Mouse (Mus musculus): ENCODE measurements at regions not wholly inside any gene's neighbourhood (a gene's known extent, or its start where the extent isn't known, plus 50 kb on each side); places are given as distances from the start of the nearest gene placed in this dataset.
A peak's percentile ranks its signal among the peaks of the same experiment; 100 is the strongest.

GRCm38 (mm10) chr16:78490245-78490644 lies 86.3 kb downstream of the D16Ertd472e start:
- DNase-seq: peak; percentile 92

- no peak for DNase-seq
Observed at GRCm38 (mm10) chr16:78489604-78490003, 86.9 kb downstream of the D16Ertd472e start.

- DNase-seq: no peak
Observed at GRCm38 (mm10) chr16:78486531-78486930, 90.0 kb downstream of the D16Ertd472e start.

GRCm38 (mm10) chr16:78484319-78484718 lies 92.2 kb downstream of the D16Ertd472e start:
- DNase-seq: no peak

- DNase-seq: no peak
Observed at GRCm38 (mm10) chr16:78481571-78481970, 94.9 kb downstream of the D16Ertd472e start.

GRCm38 (mm10) chr16:78481065-78481464 lies 95.4 kb downstream of the D16Ertd472e start:
- no peak for DNase-seq

- no peak for DNase-seq
Observed at GRCm38 (mm10) chr16:78480261-78480660, 96.2 kb downstream of the D16Ertd472e start.

- DNase-seq: peak; percentile 85
Observed at GRCm38 (mm10) chr16:78473456-78473855, 96.5 kb upstream of the Btg3 start.

GRCm38 (mm10) chr16:78459996-78460395 lies 83.0 kb upstream of the Btg3 start:
- DNase-seq: no peak

- no peak for DNase-seq
Observed at GRCm38 (mm10) chr16:78457731-78458151, 80.7 kb upstream of the Btg3 start.

GRCm38 (mm10) chr16:78456345-78456744 lies 79.4 kb upstream of the Btg3 start:
- peak; percentile 81 for DNase-seq

GRCm38 (mm10) chr16:78454509-78454908 lies 77.5 kb upstream of the Btg3 start:
- no peak for DNase-seq

GRCm38 (mm10) chr16:78452303-78452702 lies 75.3 kb upstream of the Btg3 start:
- peak; percentile 84 for DNase-seq

- DNase-seq: peak; percentile 19
Observed at GRCm38 (mm10) chr16:78451750-78452149, 74.8 kb upstream of the Btg3 start.

- DNase-seq: peak; percentile 58
Observed at GRCm38 (mm10) chr16:78451251-78451650, 74.3 kb upstream of the Btg3 start.

GRCm38 (mm10) chr16:78449231-78449630 lies 72.2 kb upstream of the Btg3 start:
- no peak for DNase-seq

- DNase-seq: no peak
Observed at GRCm38 (mm10) chr16:78443262-78443661, 66.3 kb upstream of the Btg3 start.

GRCm38 (mm10) chr16:78442830-78443229 lies 65.8 kb upstream of the Btg3 start:
- no peak for DNase-seq

GRCm38 (mm10) chr16:78441961-78442360 lies 65.0 kb upstream of the Btg3 start:
- no peak for DNase-seq

GRCm38 (mm10) chr16:78435707-78436106 lies 58.7 kb upstream of the Btg3 start:
- DNase-seq: no peak

- DNase-seq: peak; percentile 56
Observed at GRCm38 (mm10) chr16:78427470-78428041, 50.6 kb upstream of the Btg3 start.
